Mouse (Mus musculus) adrenal gland, adult 8-10 months (tissue): ENCODE measurements around the gene Kif16b. TPM values are rescaled to one million over a fixed set of nuclear protein-coding genes. Genes with fewer than 3 reads are reported as not detected.
A peak's percentile ranks its signal among the peaks of the same experiment; 100 is the strongest.

Experiments used
- DNase-seq: peaks from one replicate; pipeline ENCODE4 v3.0.0; 2022
- total RNA-seq, 4 experiments: library from RNA; stranded (reverse); gene quantifications; 2 replicates each; pipeline ENCODE4 v1.2.4; 2022

Kif16b gene
- total RNA-seq: 10 to 100 TPM; 27.3 to 42.6 (median 38.4) TPM

DNA sequence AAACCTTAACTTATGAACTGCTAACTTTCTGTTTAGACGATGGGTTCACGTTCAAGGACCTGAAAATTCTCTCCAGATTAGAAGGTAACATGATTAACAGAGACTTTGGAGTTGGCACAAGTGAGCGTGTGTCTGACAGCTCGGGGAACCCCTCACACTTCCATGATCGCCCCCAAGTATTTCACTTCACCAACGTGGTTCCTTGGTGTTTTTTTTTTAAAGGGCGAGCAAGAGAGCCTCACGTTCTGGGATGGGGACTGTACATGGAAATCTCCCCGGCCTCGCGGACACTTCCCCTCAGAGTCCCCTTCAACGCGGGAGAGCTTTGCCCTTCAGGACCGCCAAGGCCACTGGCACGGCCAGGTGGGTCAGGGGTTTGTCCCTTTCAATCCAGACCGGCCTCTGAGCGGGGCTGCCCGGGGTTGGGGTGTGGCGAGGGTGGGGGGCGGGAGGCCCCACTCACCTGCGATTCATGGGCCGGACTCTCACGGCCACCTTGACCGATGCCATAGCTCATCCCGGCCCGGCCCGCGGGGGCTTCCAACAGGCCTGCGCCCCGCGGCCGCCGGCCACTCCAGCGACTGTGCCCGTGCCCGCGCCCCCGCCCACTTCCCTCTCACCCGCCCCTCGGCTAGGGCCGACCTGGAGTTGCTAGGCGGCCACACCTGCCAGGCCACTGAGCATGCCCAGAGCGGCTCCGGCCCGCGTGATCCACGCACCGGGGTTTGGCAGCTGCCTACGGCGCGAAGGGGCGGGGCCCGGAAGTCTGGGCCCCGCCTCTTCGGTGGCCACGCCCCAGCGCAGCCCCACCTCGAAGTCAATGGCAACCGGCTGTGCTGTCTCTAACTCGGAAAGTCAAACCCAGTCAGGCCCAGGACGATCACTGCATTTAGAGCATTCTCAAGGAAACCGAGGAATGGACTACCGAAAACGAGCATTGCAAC, at the start of gene Kif16b:
Kif16b (minus strand) TSS at position 670 of the 944 bp plus-strand sequence.
- peak; percentile 92 for DNase-seq

DNA sequence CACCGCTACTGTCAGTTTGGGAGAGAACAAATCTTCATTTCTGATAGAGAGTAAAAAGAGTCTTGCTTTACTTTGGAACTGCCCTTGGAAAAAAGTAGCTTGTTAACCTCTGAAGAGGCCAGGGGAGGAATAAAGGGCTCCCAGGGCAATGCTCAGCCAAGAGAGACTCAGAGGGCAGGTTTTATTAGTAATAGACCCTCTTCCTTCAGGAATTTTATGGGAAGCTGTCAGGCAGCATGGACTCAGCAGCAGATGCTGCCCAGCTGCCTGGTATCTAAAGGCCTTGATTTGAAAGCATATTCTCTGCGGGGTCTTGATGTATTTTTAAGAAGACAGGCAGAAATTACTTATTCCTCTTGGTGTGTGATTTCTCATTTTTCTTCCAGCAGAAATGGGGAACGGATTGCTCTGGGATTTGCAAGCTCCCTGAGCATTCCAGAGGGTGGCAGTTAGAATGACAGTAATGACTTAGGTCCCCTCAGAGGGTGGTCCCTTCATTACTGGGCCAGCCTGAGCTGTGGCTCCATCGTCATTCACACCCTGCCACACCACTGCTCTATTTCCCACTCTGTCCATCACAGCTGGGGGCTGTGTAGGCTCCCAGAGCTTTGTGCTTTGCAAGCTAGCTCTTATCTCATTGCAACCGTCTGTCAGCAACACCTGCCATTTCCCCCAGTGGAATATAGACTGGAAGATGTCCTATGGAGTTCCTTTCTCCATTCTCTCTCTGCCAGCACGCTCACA, 39.7 kb upstream of the Kif16b start:
- no peak for DNase-seq

DNA sequence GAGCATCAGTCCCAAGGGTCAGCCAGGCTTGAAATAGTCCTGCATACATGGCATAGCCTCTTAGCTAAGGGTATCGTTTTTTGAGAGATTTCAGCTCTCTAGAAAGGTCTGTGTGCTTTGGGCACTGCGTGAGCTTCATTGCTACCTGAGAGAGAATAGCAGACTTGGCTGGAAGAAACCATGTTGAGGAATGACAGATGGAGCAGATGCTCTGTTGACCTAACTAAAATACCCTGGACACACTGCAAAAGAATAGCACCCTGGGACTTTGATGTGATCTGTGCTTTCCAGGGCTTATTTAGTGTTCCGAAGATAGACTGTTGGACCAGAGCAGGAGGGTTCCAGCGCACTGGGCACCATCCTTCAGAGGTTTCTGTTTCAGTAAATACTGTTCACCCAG, 29.1 kb upstream of the Kif16b start:
- DNase-seq: no peak

DNA sequence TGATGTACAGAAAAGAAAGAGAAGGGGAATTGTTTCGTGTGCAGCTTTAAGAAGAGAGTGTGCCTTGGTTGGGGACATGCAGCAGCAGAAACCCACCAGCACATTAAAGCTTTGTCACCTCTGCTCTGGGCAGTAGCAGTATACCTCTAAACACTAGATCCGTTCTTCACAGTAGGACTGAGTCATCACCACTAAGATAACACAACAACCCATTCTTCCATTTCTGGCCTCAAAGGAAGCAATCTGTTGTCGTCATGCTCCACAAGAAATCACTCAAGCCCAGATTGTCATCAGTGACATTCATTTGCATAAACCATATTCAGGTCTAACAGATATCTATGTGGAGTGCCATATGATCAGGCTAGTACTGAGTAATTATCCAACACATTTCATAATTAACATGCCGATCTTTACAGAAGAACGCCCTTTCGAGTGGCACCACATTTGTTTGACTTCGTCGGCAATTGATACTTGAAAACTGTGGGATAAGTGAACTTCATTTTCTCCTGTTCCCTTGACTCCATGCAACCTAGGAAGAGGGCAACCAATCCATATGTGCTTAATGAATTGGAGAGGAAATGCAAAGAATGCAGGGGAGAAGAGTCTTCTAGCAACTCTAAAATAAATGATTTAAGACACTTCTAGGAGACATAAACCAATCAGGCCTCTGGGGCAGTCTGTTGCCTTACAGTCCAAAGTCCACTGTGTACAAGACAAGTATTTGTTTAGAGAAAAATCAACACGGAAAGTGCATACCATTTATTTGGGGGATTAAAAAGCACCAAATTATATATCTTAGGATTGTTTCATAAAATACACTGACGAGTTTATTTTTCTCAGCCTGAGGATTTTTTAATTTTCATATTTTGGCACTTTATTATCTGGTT, 28.1 kb upstream of the Kif16b start:
- DNase-seq: no peak

DNA sequence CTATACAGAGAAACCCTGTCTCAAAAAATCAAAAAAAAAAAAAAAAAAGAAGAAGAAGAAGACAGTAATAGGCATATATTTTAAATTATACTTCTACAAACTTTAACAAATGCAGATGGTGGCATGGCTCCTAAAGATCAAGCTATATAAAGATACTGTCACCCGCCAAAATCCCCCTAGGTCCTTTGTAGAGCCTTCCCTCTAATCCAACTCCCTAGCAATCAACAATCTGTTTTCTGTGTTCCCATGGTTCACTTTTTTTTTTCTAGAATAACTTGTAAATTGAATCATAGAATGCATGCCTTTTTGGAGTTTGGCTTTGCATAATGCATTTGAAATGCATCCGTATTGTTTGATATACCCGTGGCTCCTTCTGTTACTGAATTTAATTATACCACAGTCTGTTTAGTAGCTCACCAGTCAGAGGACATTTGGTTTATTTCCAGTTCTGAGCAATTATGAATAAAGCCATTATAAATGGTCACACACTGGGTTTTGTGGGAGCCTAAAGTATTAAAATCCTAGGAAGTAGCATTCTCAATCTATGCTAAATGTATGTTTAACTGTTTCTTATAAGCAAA, 9.6 kb upstream of the Kif16b start:
- no peak for DNase-seq

DNA sequence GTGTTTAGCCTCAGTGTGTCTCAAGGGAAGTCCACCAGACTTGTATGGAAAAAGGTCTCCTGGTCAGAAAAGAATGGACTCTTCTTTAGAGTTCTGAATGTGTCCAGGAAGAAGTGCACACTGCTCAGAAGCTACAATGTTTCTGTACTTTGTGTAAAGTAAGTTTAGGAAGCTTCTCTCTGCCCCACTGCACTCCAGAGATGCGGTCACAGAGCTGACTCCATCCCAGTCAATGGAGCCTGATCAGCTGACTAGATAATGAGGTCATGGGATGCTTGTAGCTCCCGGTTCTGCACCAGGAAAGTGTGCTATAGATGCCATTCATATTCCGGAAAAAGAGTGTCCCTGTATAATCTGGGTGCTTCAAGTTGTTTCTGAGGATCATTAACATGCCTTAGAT, 7.9 kb upstream of the Kif16b start:
- DNase-seq: no peak

DNA sequence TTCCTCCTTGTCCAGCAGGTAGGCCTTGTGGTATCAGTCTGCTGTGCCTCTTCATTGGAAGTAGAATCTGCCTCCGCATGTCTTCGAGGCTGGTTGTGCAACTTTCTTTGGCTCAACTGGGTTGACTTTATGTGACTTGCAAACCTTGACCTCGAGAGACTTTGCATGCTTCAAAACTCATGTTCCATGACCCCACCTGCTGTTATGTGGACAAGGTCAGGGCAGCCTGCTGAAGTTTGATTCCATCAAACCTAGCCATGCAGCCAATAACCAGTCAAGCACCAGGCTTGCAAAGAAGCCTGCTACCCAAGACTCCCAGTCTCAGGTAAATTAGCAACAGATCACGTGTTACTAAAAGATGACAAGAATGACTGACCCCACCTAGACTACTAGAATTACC, 5.7 kb upstream of the Kif16b start:
- no peak for DNase-seq

DNA sequence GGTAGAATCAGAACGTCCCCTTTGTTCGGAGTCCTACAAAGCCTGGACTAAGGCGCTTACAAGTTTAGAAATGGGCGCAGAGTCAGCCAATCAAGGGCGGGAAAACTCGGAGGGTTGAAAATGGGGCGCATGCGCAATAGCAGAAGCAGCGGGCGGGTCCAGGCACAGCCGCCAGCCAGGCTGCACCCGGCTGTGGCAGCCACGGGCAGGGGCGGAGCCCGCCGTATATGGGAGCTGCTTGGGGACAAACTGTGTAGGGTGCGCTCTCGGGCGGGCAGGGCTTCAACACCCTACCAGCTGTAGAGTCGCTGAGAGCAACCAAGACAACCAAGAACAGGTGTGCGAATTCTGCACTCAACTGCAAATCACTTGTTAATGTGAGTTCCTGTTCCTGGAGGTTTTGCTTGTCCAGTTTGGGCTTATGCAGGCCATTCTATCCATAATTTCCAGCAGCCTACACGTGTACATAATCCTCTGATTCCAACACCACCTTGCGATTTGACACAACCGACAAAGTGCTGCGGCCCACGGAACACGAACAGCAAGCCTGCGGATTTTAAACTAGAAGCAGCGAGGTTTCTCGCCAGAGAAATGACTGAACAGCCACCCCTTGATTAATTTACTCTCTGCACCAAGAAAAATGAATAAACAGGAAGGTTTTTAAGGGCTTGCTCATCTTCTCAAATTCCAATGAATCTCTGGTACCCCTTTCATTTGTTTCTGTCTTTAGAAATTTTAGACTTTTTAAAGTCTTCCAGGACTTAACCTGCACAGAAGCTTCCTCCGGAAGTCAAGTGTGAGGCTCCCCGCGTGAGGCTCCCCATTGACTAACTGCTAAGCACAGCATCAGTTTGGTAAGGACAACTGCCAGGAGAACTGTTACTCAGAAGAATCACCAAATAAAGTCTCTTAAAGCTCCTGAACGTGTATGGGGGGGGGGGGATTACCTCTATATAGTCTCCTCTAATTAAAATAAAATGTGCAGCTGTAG, 1.9 kb upstream of the Kif16b start:
- DNase-seq: peak; percentile 94

DNA sequence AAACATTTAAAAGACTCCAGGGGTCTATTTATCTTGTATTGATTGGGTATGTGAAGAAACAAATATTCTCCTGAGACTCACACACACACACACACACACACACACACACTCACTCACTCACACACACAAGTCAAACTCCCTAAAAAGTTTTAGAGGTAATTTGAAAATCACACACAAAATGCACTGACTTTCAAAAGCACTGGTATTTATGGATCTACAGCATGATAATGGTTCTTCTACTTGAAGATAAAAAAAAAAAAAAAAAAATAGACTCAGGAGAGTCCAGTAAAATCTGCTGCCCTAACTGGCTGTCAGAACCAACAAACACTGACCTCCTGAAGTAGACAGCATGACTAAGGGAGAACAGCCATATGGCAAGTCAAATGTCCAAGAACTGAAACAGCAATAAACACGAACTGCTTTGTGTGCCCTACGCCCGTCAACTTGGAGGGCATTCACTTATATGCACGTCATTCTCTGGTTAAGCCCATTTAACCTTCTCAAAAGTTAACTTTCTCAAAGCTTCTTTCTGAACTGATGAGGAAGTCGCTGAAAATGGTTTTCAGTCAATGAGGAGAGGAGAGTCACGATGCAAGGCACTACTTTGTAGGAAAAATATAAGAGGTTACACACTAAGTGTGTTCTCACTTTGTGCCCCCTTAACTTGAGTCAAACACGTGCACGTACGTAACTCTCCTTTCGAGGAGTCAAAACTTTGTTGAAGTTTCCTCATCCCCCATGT, 1.0 kb downstream of the Kif16b start:
- no peak for DNase-seq

DNA sequence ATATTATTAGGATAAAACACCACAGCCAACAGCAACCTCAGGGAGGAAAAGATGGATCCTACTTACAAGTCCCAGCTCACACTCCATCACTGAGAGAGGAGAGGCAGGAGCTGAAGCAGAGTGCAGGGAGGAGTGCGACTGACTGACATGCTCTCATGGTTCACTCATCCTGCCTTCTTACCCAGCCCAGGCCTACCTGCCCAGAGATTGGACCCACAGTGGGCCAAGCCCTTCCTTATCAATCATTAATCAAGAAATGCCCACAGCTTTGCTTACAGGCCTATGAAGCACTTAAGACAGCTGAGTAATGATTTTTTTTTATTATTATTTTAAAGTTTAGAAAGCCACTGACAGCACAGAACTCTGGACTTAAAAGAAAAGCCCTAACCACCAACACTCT, 7.6 kb downstream of the Kif16b start:
- DNase-seq: no peak

DNA sequence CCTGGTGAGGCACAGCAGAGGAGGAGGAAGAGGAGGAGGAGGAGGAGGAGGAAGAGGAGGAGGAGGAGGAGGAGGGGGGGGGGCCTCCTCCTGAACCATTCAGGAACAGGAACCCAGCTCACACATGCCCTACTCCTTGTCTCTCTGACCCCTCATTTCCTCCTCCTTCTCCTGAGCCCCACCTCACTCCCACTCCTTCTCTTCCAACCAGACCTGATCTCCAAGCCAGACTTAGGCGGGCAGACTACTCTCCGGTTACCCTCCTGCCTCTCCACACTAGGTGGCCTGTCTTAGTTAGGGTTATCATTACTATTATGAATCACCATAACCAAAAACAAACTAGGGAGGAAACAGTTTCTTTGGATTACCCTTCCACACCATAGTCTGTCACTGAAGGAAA, 10.0 kb downstream of the Kif16b start:
- DNase-seq: no peak

DNA sequence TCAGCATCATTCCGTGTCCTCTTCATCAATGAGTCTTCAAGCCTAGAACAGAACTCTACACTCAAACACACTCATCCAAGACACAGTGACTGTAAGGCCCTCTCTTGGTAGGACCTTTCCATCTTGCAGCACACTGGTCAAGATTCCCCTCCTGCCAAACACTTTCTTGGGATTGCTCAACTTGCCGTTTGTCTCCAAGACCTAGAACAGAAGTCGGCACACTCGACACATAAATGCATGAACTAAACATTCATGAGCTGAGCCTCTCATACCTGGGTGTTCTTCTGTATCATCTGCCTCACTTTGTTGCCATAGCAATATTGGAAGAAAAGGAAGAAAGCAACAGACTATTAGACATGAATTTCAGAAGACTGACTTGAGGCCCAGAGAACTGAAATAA, 16.9 kb downstream of the Kif16b start:
- DNase-seq: no peak

DNA sequence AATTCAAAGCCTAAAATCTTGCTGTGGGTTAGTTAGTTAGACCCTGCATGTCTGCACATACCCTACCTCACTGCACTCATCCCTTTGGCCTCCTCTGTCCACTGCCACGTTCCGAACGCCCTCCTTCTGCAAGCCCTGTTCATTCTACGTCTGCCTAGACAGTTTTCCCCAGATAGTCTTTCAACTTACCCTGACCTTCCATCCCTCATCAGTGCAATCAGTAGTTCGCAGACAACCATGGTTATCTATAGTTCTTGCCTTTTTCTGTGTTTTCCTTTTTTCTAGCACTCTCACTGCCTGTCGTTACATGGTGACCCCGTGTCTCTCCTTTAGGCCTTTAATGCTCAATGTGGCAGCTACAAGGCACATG, 17.7 kb downstream of the Kif16b start:
- no peak for DNase-seq

DNA sequence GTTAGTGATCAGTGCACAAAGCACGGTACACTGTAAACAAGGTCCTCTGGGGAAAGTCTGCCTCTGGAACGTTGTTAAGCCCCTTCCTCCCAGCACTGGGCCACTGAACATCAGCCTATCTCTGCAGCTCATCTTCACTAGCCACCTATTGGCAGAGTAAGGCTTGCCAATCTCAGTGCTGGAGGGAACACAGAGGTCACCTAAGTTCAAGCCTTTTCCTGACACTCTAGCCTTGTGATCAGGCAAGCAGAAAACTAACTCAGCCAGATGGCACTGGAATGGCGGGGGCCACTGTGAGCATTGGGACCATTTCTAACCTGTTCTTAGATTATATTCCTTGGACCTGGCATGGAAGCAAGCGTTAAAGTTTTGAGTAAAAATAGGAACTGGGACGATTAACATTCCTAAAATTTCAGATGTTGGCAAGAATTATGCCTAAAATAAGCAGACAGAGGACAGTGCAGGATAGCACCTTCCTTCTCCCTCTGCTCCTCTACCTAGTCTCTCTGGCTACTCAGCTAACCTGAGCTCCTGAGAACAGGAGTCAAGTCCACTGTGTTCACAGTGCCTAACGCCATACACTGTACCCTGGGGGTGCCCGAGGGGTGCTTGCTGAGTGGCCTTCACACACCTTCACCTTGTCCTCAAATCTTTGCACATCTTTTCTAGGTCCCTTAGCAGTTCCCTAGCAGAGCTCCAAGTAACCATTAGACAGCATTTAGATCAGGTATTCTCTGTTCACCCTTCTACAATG, 18.3 kb downstream of the Kif16b start:
- DNase-seq: no peak

DNA sequence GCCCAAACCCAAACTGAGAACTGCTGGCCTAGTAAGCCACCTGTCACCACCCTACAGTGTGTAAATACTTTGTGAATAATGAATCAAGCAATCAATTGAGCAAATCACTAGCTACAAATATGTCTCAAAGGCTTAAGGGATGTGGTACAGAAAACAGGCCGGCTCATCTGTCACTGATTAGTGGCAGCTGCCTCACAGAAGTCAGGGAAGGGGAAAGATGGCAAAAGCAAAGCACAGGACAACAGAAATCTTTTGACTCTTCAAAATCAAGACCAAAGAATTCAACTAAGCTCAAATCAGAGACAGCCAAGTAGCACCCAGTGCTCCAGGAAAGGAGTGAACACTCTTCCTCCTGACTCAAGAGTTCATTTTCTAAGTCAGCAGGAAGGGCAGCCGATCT, 18.9 kb downstream of the Kif16b start:
- DNase-seq: no peak

DNA sequence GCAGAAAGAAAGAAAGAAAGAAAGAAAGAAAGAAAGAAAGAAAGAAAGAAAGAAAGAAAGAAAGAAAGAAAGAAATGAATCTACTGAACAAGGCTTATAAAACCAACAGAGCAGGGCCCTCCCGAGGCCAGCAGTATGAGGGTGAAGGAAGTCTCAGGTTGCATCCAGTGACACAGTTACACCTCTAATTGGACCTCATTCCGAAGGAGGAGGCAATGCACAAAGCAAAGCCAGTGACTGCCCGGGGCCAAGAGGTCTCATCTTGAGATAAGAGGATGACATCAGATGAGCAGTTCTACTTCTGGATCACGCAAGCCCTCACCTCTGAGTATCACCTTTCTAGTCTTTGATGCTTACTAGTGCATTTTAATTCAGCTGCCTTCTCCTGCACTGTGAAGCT, 20.2 kb downstream of the Kif16b start:
- DNase-seq: no peak

DNA sequence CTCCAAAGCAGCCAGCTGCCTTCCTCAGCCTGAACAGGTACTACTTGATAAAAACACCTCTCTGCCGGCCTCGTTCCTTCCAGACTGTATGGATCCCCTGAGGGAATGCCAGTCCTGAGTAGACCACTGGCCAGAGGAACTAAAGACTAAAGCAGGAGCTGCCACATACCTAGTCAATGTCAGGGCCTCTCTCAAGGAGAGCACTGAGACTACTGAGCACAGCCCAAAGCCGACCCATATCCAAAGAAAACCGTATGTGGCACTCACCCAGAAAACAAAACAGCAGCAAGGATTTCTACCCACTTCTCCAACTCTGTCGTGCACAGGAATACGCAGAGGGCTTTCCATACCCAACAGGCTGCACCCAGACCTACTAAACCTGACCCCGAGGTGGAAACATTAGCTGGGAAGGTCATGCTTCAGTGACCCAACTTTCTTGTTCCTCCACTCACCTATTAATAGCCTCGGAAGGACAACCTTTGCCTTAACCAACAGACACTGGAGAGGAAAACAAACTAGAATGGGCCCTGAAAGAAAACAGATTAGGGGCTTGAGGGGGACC, 22.0 kb downstream of the Kif16b start:
- DNase-seq: no peak

DNA sequence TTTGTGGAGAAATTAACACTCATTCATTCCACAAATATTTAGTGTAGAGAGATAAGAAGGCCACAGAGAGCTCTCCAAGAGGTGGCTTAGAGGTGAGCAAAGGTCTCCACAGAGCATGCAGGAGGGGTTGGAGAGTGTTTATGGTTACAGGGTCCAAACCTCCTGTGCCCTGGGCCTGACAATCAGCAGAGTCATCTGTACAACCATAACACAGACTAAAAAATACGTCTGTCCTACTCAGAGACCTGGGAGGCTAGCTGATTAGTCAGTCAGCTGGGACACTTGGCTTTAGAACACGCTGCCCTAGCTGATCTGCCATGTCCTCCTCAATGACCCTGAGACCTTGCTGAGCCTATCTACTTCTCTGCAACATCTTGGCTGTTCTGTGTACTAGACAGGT, 24.7 kb downstream of the Kif16b start:
- no peak for DNase-seq

DNA sequence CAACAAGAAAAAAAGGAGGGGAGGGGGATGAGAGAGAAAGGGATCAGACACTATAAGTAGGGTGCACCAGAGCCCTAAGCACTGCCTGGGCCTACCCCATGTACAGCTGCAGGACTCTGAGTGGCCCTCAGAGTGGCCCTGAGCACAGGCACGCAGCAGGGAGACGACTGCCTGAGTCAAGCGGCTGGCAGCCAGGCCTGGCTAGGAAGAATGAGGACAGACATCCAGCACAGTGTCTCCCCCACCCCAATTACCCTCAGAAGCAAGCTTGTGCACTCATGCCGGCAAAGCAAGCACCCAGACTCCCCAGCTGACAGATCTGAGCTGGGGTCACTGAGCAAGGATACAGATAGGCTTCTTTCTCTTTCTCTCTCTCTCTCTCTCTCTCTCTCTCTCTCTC, 25.4 kb downstream of the Kif16b start:
- peak; percentile 60 for DNase-seq
